Mouse (Mus musculus) cortical plate, adult 2 months (tissue): ENCODE data around the gene Rhod. TPM values are rescaled to one million over a fixed set of nuclear protein-coding genes. Genes with fewer than 3 reads are reported as not detected.

Source experiments
- H3K27ac ChIP-seq: fragments of 200-500 bp; 2 replicates; pipeline ENCODE4 v1.5.1; 2012; ENCODE audit warnings: low read length, control low read depth, inconsistent platforms; ENCODE audit not compliant: insufficient read depth
- H3K4me1 ChIP-seq: fragments of 200-500 bp; 2 replicates; pipeline ENCODE4 v1.6.1; 2011; ENCODE audit warnings: low read length; ENCODE audit not compliant: control insufficient read depth, insufficient read depth
- H3K4me3 ChIP-seq: fragments of 200-500 bp; 2 replicates; pipeline ENCODE4 v1.5.1; 2011; ENCODE audit warnings: mild to moderate bottlenecking, low read length, control low read depth; ENCODE audit not compliant: insufficient read depth
- CTCF ChIP-seq: fragments of 200-500 bp; IDR thresholded peaks from 2 replicates; pipeline ENCODE4 v1.5.1; 2011; ENCODE audit warnings: mild to moderate bottlenecking, control low read depth, low read length; ENCODE audit not compliant: insufficient read depth; ENCODE audit errors: extremely low read depth
- POLR2A ChIP-seq: fragments of 200-500 bp; IDR thresholded peaks from 2 replicates; pipeline ENCODE4 v1.6.1; 2011; ENCODE audit warnings: mild to moderate bottlenecking, low read length, control low read depth; ENCODE audit not compliant: insufficient read depth; ENCODE audit errors: extremely low read depth
- polyA plus RNA-seq: library from polyadenylated mRNA; depleted of rRNA; stranded (reverse); fragments of >200 nt; gene quantifications from 2 replicates; pipeline ENCODE4 v1.2.3, GENCODE M21; 2012

Rhod gene
- polyA plus RNA-seq, 1 experiment: 1.3 TPM

GRCm38 (mm10) chr19:4438791-4439160 lies 456 bp downstream of the Rhod start:
- no peak for TF ChIP-seq CTCF
- no peak for TF ChIP-seq POLR2A
- Histone ChIP-seq H3K4me1 (no peaks in the 10 kb centered on the region), H3K27ac (no peak overlapping the region), H3K4me3 (peak overlapping the region; percentile 22; the same call in 1 of the 2 replicates)

GRCm38 (mm10) chr19:4437886-4438285 lies 1.3 kb downstream of the Rhod start:
- Histone ChIP-seq H3K4me1 (no peaks in the 10 kb centered on the region), H3K4me3 (no peak overlapping the region), H3K27ac (no peak overlapping the region)
- no peak for TF ChIP-seq CTCF
- TF ChIP-seq POLR2A: no peak

- Histone ChIP-seq H3K27ac (no peak overlapping the region), H3K4me3 (no peak overlapping the region), H3K4me1 (no peaks in the 10 kb centered on the region)
- TF ChIP-seq CTCF (no peak), POLR2A (no peak)
These were observed 3.0 kb downstream of the Rhod start for GRCm38 (mm10) chr19:4436254-4436653.

GRCm38 (mm10) chr19:4434999-4435398 lies 4.2 kb downstream of the Rhod start:
- H3K4me1 ChIP-seq: no peaks in the 10 kb centered on the region
- no peak overlapping the region for H3K27ac ChIP-seq
- no peak for TF ChIP-seq POLR2A
- no peak for TF ChIP-seq CTCF
- no peak overlapping the region for H3K4me3 ChIP-seq

- TF ChIP-seq CTCF: no peak
- no peak for TF ChIP-seq POLR2A
- H3K27ac ChIP-seq: no peak overlapping the region
- H3K4me1 ChIP-seq: no peaks in the 10 kb centered on the region
- no peak overlapping the region for H3K4me3 ChIP-seq
These were observed 5.5 kb downstream of the Rhod start for GRCm38 (mm10) chr19:4433756-4434155.

GRCm38 (mm10) chr19:4430091-4430620 lies 9.1 kb downstream of the Rhod start:
- no peak for TF ChIP-seq CTCF
- TF ChIP-seq POLR2A: no peak
- Histone ChIP-seq H3K27ac (no peak overlapping the region), H3K4me1 (no peaks in the 10 kb centered on the region), H3K4me3 (no peak overlapping the region)

GRCm38 (mm10) chr19:4425610-4426366 lies 13.4 kb downstream of the Rhod start:
- H3K27ac ChIP-seq: no peak overlapping the region
- H3K4me1 ChIP-seq: no peaks in the 10 kb centered on the region
- no peak overlapping the region for H3K4me3 ChIP-seq
- TF ChIP-seq POLR2A (no peak), CTCF (peak; percentile 37; the same call in 1 of the 2 replicates)

GRCm38 (mm10) chr19:4423021-4423420 lies 16.2 kb downstream of the Rhod start:
- TF ChIP-seq POLR2A (no peak), CTCF (no peak)
- no peaks in the 10 kb centered on the region for H3K4me1 ChIP-seq
- H3K27ac ChIP-seq: no peak overlapping the region
- H3K4me3 ChIP-seq: no peak overlapping the region

- no peak overlapping the region for H3K4me3 ChIP-seq
- H3K27ac ChIP-seq: no peak overlapping the region
- TF ChIP-seq CTCF (no peak), POLR2A (no peak)
- H3K4me1 ChIP-seq: no peaks in the 10 kb centered on the region
These were observed 16.7 kb downstream of the Rhod start for GRCm38 (mm10) chr19:4422581-4422980.
